Mouse (Mus musculus) neural tube, embryonic 14.5 days (tissue): ENCODE data around the gene Lrmda. TPM values are rescaled to one million over a fixed set of nuclear protein-coding genes. Genes with fewer than 3 reads are reported as not detected.

Experiments
- ATAC-seq: fragments of 200-750 bp; cut with Nextera tagmentation; 2 replicates; pipeline ENCODE4 v1.8.0; 2017; ENCODE audit warnings: low read depth, mild to moderate bottlenecking, moderate TSS enrichment, moderate library complexity
- H3K27ac ChIP-seq: fragments of 300-500 bp; sonication (generic); 2 replicates; pipeline ENCODE4 v1.5.1; 2014; ENCODE audit warnings: low read depth, mild to moderate bottlenecking, control low read depth, low read length, moderate library complexity, mixed read lengths
- H3K27me3 ChIP-seq: fragments of 300-500 bp; sonication (generic); 2 replicates; pipeline ENCODE4 v1.6.1; 2014; ENCODE audit warnings: low read length; ENCODE audit not compliant: control insufficient read depth, insufficient read depth
- H3K36me3 ChIP-seq: fragments of 300-500 bp; sonication (generic); 2 replicates; pipeline ENCODE4 v1.6.1; 2014; ENCODE audit warnings: low read length, mixed read lengths; ENCODE audit not compliant: control insufficient read depth, insufficient read depth
- H3K4me1 ChIP-seq: fragments of 300-500 bp; sonication (generic); 2 replicates; pipeline ENCODE4 v1.6.1; 2014; ENCODE audit warnings: low read length; ENCODE audit not compliant: control insufficient read depth, insufficient read depth
- H3K4me2 ChIP-seq: fragments of 300-500 bp; sonication (generic); 2 replicates; pipeline ENCODE4 v1.6.1; 2014; ENCODE audit warnings: mild to moderate bottlenecking, low read depth, low read length, control low read depth
- H3K4me3 ChIP-seq: fragments of 300-500 bp; sonication (generic); 2 replicates; pipeline ENCODE4 v1.5.1; 2014; ENCODE audit warnings: low read depth, low read length, control low read depth, mixed read lengths
- H3K9ac ChIP-seq: fragments of 300-500 bp; sonication (generic); replicated peaks from 2 replicates; pipeline ENCODE4 v1.6.1; 2014; ENCODE audit warnings: low read depth, mild to moderate bottlenecking, control low read depth, low read length, mixed read lengths
- H3K9me3 ChIP-seq: fragments of 300-500 bp; sonication (generic); 2 replicates; pipeline ENCODE4 v1.6.1; 2016; ENCODE audit warnings: low read length; ENCODE audit not compliant: control insufficient read depth
- WGBS: fragments of 180-500 bp; shearing (Covaris S2); extraction: QIAGEN DNeasy Blood & Tissue Kit; methylation state at CpG from one replicate; pipeline ENCODE4 v1.1.7; 2014; 5-methylcytosine and 5-hydroxymethylcytosine counted together
- polyA plus RNA-seq: library from polyadenylated mRNA; unstranded; fragments of >200 nt; fragmentation: Nextera tagmentation; extraction: Ambion mirVana; gene quantifications from 2 replicates; pipeline ENCODE4 v1.2.1, GENCODE M21; 2014

Gene Lrmda
- polyA plus RNA-seq, 1 experiment from 2014 or later: 0.35 TPM

- H3K27ac ChIP-seq: no peak overlapping the region
These were observed 630.8 kb downstream of the Lrmda start for GRCm38 (mm10) chr14:22649985-22650984.

GRCm38 (mm10) chr14:22651131-22651952, 631.8 kb downstream of the Lrmda start:
- Histone ChIP-seq H3K27ac (no peak overlapping the region), H3K9me3 (no peaks in the 10 kb centered on the region)
- 54% methylated on average over 14 of the region's 14 CpGs for WGBS

More at GRCm38 (mm10) chr14:22649985-22650984, 630.8 kb downstream of the Lrmda start:
- no peaks in the 10 kb centered on the region for H3K36me3 ChIP-seq
- H3K4me1 ChIP-seq: no peaks in the 10 kb centered on the region
- 73% methylated on average over 17 of the region's 17 CpGs for WGBS
- no peak overlapping the region for H3K4me2 ChIP-seq
- H3K4me3 ChIP-seq: no peak overlapping the region
- no peak for ATAC-seq
- no peaks in the 10 kb centered on the region for H3K9me3 ChIP-seq
- no peaks in the 10 kb centered on the region for H3K27me3 ChIP-seq
- H3K9ac ChIP-seq: no peak overlapping the region

GRCm38 (mm10) chr14:22662496-22662895, 643.0 kb downstream of the Lrmda start:
- Histone ChIP-seq H3K9ac (no peak overlapping the region), H3K4me3 (no peak overlapping the region), H3K27me3 (no peaks in the 10 kb centered on the region), H3K4me2 (no peak overlapping the region), H3K36me3 (no peaks in the 10 kb centered on the region), H3K4me1 (no peaks in the 10 kb centered on the region), H3K27ac (no peak overlapping the region), H3K9me3 (no peaks in the 10 kb centered on the region)
- WGBS: 75% methylated on average over 3 of the region's 3 CpGs
- no peak for ATAC-seq

More at GRCm38 (mm10) chr14:22651131-22651952, 631.8 kb downstream of the Lrmda start:
- H3K4me3 ChIP-seq: no peak overlapping the region
- no peak overlapping the region for H3K4me2 ChIP-seq
- no peak for ATAC-seq
- H3K9ac ChIP-seq: no peak overlapping the region
- no peaks in the 10 kb centered on the region for H3K36me3 ChIP-seq
- H3K27me3 ChIP-seq: no peaks in the 10 kb centered on the region
- no peaks in the 10 kb centered on the region for H3K4me1 ChIP-seq

GRCm38 (mm10) chr14:22666437-22666836, 646.9 kb downstream of the Lrmda start:
- 77% methylated on average over 3 of the region's 3 CpGs for WGBS
- H3K4me2 ChIP-seq: no peak overlapping the region
- H3K27me3 ChIP-seq: no peaks in the 10 kb centered on the region
- no peaks in the 10 kb centered on the region for H3K36me3 ChIP-seq
- ATAC-seq: no peak
- H3K9ac ChIP-seq: no peak overlapping the region
- no peaks in the 10 kb centered on the region for H3K4me1 ChIP-seq
- no peaks in the 10 kb centered on the region for H3K9me3 ChIP-seq
- H3K27ac ChIP-seq: no peak overlapping the region
- no peak overlapping the region for H3K4me3 ChIP-seq

GRCm38 (mm10) chr14:22668302-22668701, 648.8 kb downstream of the Lrmda start:
- Histone ChIP-seq H3K4me1 (no peaks in the 10 kb centered on the region), H3K27ac (no peak overlapping the region), H3K36me3 (no peaks in the 10 kb centered on the region), H3K4me2 (no peak overlapping the region), H3K27me3 (no peaks in the 10 kb centered on the region), H3K9me3 (no peaks in the 10 kb centered on the region), H3K9ac (no peak overlapping the region), H3K4me3 (no peak overlapping the region)
- 81% methylated on average over 8 of the region's 8 CpGs for WGBS
- ATAC-seq: no peak

GRCm38 (mm10) chr14:22668711-22669110, 649.2 kb downstream of the Lrmda start:
- 71% methylated on average over 6 of the region's 6 CpGs for WGBS
- H3K36me3 ChIP-seq: no peaks in the 10 kb centered on the region
- H3K4me2 ChIP-seq: no peak overlapping the region
- ATAC-seq: no peak
- H3K9me3 ChIP-seq: no peaks in the 10 kb centered on the region
- H3K27me3 ChIP-seq: no peaks in the 10 kb centered on the region
- H3K9ac ChIP-seq: no peak overlapping the region
- no peak overlapping the region for H3K4me3 ChIP-seq
- H3K4me1 ChIP-seq: no peaks in the 10 kb centered on the region
- no peak overlapping the region for H3K27ac ChIP-seq

GRCm38 (mm10) chr14:22673581-22673980, 654.1 kb downstream of the Lrmda start:
- 27% methylated on average over 5 of the region's 5 CpGs for WGBS
- H3K4me2 ChIP-seq: no peak overlapping the region
- no peaks in the 10 kb centered on the region for H3K36me3 ChIP-seq
- H3K27ac ChIP-seq: no peak overlapping the region
- no peaks in the 10 kb centered on the region for H3K27me3 ChIP-seq
- H3K9me3 ChIP-seq: no peaks in the 10 kb centered on the region
- no peak overlapping the region for H3K4me3 ChIP-seq
- H3K4me1 ChIP-seq: no peaks in the 10 kb centered on the region
- ATAC-seq: no peak
- no peak overlapping the region for H3K9ac ChIP-seq

GRCm38 (mm10) chr14:22679008-22679704, 659.6 kb downstream of the Lrmda start:
- peak; percentile 72; the same call in 1 of the 2 replicates for ATAC-seq
- 23% methylated on average over 5 of the region's 5 CpGs for WGBS
- no peak overlapping the region; the same call in 1 of the 2 replicates for H3K27ac ChIP-seq

More at GRCm38 (mm10) chr14:22679008-22679704, 659.6 kb downstream of the Lrmda start:
- Histone ChIP-seq H3K4me1 (no peaks in the 10 kb centered on the region), H3K9me3 (no peaks in the 10 kb centered on the region), H3K27me3 (no peaks in the 10 kb centered on the region), H3K4me3 (no peak overlapping the region), H3K4me2 (no peak overlapping the region), H3K36me3 (no peaks in the 10 kb centered on the region), H3K9ac (no peak overlapping the region)
